Mouse (Mus musculus): ENCODE results near the gene Paics. TPM values are rescaled to one million over a fixed set of nuclear protein-coding genes. Genes with fewer than 3 reads are reported as not detected.

The Paics gene
- total RNA-seq, 2 experiments from 2014 or later: 95.7 to 95.9 TPM

DNA sequence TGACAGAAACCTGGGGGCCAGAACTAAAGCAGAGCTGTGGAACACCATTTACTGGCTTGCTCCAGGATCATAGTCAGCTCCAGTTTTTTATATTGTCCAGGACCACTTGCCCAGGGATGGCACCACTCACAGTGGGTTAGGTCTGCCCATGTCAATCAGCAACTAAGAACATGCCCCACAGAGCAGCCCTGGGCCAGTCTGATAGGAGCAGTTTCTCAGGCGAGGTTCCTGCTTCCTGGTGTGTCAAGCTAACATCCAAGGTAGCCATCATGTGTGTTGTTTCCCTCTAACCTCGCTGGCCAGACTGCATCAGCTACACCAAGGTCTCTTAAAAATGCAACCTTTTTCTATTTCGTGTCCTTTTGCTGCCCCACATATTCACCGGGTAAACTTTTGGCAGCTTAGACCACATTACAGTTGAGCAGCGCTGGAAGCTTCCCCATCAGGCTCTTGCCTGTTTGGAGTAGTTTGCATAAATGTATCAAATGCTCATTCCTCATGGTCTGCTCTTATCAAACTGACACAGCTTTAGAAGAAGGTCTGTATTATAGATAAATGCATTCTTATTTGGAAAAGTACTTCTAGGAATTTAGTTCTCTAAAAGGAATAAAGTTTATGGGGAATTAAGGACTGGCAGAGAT is 42.2 kb downstream of the Paics start:
- intact Hi-C loops (cut with DNase I): no loop called here

DNA sequence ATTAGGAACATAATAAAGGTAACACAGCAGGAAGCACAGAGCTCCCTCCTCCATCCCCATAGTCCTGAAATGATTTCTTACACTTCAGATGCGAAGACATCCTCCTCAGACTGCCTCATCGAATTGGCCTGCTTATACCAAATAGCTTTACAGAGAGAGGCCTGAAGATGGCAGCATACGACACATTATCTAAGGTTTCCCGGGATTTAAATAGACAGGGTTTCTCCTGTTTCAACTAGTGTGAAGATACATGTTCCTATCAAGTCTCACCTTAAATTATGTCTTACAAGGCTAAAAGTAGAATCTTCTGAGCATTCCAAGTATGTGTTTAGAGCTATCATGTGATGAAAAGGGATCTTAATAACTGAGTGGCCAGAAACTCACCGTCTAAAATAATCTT is 47.3 kb downstream of the Paics start:
- intact Hi-C loops (cut with DNase I): loop anchor here (5.0 kb wide), 2 partner anchors 169 to 219 kb away; no protein-coding TSS in a partner anchor
- peak; percentile 56 to 78 for DNase-seq (ENCODE audit: low spot score in 2 of 2)

More for the DNA sequence above, 42.2 kb downstream of the Paics start:
- DNase-seq (ENCODE audit: low spot score in 2 of 2): no peak

DNA sequence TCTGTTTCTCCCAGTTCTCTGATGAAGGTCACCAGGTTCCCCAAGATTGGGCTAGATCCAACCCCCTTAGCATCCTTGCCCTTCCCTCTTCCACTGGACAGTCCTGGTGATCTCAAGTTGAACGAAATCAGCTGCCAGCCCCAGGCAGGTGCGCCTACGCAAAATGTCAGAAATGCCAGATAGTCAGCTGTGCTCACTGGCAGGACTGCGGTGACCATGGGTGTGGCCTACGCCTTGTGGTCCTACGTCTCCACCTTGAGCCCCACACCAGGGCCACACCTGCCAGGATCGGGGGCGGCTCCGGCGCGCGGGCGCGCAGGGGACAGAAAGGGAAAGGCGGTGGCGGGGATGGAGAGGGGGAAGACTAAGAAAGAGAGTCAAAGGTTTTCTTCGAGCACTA is 50.1 kb downstream of the Paics start:
- intact Hi-C loops (cut with DNase I): no loop called here
- DNase-seq (ENCODE audit: low spot score in 2 of 2): no peak

DNA sequence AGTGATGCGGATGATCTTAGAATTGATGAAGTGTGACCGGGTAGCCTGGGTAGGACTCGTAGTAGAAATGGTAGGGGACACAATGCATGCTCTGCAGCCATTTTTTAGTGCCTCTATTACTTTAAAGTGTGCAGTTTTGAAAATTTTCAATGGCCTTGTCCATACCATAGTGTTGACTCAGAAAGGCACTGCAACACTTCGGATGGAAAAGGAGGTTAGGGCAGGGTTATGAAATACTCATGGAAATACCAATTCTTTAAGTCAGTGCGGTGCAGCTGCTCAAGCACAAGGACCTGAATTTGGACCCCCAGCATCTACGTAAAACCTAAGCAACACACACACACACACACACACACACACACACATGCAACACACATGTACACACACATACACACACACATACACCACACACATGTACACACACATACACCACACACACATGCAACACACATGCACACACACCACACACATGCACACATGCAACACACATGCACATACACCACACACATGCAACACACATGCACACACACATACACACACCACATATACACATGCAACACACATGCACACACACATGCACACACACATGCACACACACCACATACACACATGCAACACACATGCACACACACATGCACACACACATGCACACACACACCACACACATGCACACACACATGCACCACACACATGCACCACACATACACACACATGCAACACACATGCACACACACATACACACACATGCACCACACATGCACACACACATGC is 53.1 kb downstream of the Paics start, which contains the start of gene Arl9:
Arl9 (plus strand) TSS at position 5 of the 771 bp plus-strand sequence.
- intact Hi-C loops (cut with DNase I): no loop called here
- DNase-seq (ENCODE audit: low spot score in 2 of 2): no peak

DNA sequence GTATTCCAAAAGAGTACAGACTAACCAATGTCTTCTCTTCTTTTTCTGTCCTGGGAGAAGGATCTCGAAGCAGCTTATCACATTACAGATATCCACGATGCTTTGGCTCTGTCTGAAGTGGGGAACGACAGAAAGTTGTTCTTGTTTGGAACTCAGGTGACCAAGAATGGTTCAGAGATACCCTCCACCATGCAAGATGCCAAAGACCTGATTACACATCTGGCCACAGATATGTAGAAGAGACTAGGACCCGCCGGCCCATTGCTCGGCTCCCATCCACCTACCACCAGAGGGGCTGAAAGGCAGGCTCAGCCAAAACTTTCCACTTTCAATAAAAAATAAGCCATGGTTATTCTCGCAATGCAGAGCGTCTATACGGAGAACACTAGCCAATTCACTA is 59.2 kb downstream of the Paics start:
- intact Hi-C loops (cut with DNase I): no loop called here
- DNase-seq (ENCODE audit: low spot score in 2 of 2): no peak

DNA sequence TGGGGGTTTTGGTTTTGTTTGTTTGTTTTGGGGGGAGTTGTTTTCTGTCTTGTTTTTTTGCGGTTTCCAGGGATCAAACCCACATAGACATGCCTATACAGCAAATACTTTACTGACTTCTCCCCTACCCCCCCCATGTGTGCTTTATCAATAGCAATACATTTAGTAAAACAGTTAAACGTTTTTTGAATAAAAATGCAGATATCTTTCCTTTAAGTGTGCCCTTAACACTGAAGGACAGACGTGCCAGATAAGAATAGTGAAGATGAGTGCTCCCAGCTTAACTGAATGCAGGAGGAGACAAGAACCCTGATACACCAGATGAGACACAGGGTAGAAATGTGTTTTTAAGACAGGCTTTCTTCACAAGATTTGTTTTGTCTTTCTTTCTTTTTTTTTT is 60.0 kb downstream of the Paics start:
- no peak for DNase-seq (ENCODE audit: low spot score in 2 of 2)
- intact Hi-C loops (cut with DNase I): no loop called here

DNA sequence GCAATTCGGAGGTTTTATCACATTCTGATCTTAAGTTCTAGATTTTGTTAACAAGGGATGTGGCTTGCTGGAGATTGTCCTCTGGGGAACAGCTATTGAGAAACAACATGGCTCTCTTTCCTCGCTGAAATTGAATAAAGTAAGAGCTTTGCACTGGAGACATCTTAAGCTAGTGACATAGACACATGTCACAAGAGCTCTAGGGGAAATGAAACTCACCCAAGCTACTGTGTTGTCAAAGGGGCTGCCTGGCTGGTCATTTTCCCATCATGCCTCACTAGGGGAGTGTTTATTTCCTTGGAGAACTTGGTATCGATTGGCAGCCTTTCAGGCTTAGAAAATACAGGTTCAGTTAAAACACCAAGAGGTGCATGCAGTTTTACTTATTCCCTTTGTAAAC is 62.1 kb downstream of the Paics start:
- DNase-seq (ENCODE audit: low spot score in 2 of 2): no peak
- intact Hi-C loops (cut with DNase I): no loop called here

DNA sequence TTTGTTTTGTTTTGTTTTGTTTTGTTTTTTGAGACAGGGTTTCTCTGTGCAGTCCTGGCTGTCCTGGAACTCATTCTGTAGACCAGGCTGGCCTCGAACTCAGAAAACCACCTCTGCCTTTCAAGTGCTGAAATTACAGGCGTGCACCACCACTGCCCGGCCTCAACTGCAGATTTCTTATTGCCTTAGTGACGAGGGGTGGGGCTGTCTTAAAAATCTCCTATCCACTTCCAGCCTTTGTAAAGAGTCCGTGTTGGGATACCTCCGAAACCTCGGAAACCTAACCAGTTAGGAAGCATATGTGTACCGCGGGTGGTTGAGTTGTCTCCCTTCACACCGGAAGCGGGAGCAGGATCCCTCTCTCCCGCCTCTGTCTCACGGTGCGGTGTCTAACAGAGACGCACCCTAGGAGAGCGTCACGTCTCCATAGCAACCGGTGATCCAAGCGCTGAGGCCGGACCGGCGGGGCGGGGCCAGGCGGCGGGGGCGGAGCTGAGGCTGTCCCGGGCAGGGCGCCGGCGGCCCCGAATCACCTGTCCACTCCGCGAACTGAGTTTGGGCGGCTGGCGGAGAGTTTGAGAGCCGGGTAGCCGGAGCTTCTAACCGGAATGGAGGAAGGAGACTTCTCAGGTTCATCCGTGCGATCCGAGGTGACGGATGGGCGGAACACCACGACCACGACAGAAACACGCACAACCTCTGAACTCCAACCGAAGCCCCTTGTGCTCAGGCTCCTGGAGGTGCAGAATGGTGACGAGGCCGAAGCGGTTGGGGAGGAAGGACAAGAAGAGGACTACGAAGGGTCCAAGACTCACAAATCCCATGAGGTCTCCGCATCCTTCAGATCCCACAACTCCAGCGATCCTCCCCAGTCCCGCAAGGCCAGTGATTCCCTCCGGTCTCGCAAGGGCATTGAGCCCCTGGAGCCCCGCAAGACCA is 64.7 kb downstream of the Paics start, which contains the start of gene Thegl:
Thegl (plus strand) TSS at position 480 of the 939 bp plus-strand sequence.
- intact Hi-C loops (cut with DNase I): no loop called here
- peak; percentile 69 to 71 for DNase-seq (ENCODE audit: low spot score in 2 of 2)

Other genes with a start within 250 kb of the Paics start
- 10 to 100 TPM; 19.6 to 20.2 TPM for gene Aasdh, start 45.8 kb upstream of the Paics start, total RNA-seq (2021)
- gene Ppat, start 271 bp downstream of the Paics start, total RNA-seq (2021): 10 to 100 TPM; 20.1 to 20.4 TPM
- 100 to 1,000 TPM; 111 to 116 TPM for gene Srp72, start 23.4 kb downstream of the Paics start, total RNA-seq (2021)
- gene Arl9, start 52.7 kb downstream of the Paics start, total RNA-seq (2021): not detected
- gene Thegl, start 64.7 kb downstream of the Paics start, total RNA-seq (2021): under 1 TPM; 0.55 to 0.83 TPM
- gene Hopx, start 163.8 kb downstream of the Paics start, total RNA-seq (2021): 10 to 100 TPM; 21.4 to 26.3 TPM